Mouse (Mus musculus) ES-E14 (cell line): ENCODE data around the gene Mical2. TPM values are rescaled to one million over a fixed set of nuclear protein-coding genes. Genes with fewer than 3 reads are reported as not detected.

Source experiments
- DNase-seq: peaks from one replicate; pipeline ENCODE4 v3.0.0-alpha.2; 2013; ENCODE audit warnings: low read depth, low spot score
- H3K27ac ChIP-seq: 2 replicates; pipeline ENCODE4 v1.5.1; 2012; ENCODE audit warnings: low read depth, mild to moderate bottlenecking, low read length, moderate library complexity, mixed read lengths; ENCODE audit not compliant: poor library complexity, insufficient read depth, severe bottlenecking
- H3K36me3 ChIP-seq: 2 replicates; pipeline ENCODE4 v1.6.1; 2012; ENCODE audit warnings: mild to moderate bottlenecking, low read length, moderate library complexity, mixed read lengths; ENCODE audit not compliant: control insufficient read depth, poor library complexity, insufficient read depth, severe bottlenecking
- H3K4me1 ChIP-seq, 2 experiments: fragments of 150-350 bp in 1 of 2; sonication (generic) in 1 of 2; 2 replicates each; pipeline ENCODE4 v1.6.1; 2012; ENCODE audit warnings: low read length in 2 of 2, mild to moderate bottlenecking in 1 of 2, mixed read lengths in 1 of 2; ENCODE audit not compliant: control insufficient read depth in 2 of 2, insufficient read depth in 2 of 2, poor library complexity in 1 of 2
- H3K4me3 ChIP-seq, 2 experiments: fragments of 150-350 bp in 1 of 2; sonication (generic) in 1 of 2; 2 replicates each; pipeline ENCODE4 v1.5.1; 2012; ENCODE audit warnings: low read length in 2 of 2, low read depth in 1 of 2, mild to moderate bottlenecking in 1 of 2, mixed read lengths in 1 of 2; ENCODE audit not compliant: insufficient read depth in 1 of 2, poor library complexity in 1 of 2, severe bottlenecking in 1 of 2
- H3K9ac ChIP-seq: 2 replicates; pipeline ENCODE4 v1.6.1; 2012; ENCODE audit warnings: low read depth, mild to moderate bottlenecking, low read length, mixed read lengths; ENCODE audit not compliant: poor library complexity, insufficient read depth, severe bottlenecking
- H3K9me3 ChIP-seq: fragments of 150-350 bp; sonication (generic); 2 replicates; pipeline ENCODE4 v1.6.1; 2012; ENCODE audit warnings: low read depth, mild to moderate bottlenecking, low read length; ENCODE audit not compliant: control insufficient read depth, insufficient read depth
- CHD2 ChIP-seq: IDR thresholded peaks from 2 replicates; pipeline ENCODE4 v1.6.1; 2014; ENCODE audit warnings: mild to moderate bottlenecking, low read depth, low read length, inconsistent platforms
- HCFC1 ChIP-seq: IDR thresholded peaks from 2 replicates; pipeline ENCODE4 v1.6.1; 2012; ENCODE audit warnings: low read length, inconsistent platforms, borderline replicate concordance; ENCODE audit not compliant: insufficient read depth
- MAFK ChIP-seq: IDR thresholded peaks from 2 replicates; pipeline ENCODE4 v1.6.1; 2014; ENCODE audit warnings: mild to moderate bottlenecking, low read depth, low read length, inconsistent platforms; ENCODE audit not compliant: insufficient read depth
- ZC3H11A ChIP-seq: IDR thresholded peaks from 2 replicates; pipeline ENCODE4 v1.6.1; 2012; ENCODE audit warnings: low read depth, mild to moderate bottlenecking, inconsistent platforms, low read length, borderline replicate concordance
- ZNF384 ChIP-seq: IDR thresholded peaks from 2 replicates; pipeline ENCODE4 v1.6.1; 2012; ENCODE audit warnings: low read depth, low read length, inconsistent platforms
- in situ Hi-C, 2 experiments: fragments of 600-800 bp; cut with MboI; formaldehyde crosslinking; loops; one replicate each; pipeline ENCODE4 v1.15.1; 2025; ENCODE audit warnings: low sequenced_read_pairs in 2 of 2, inconsistent platforms in 1 of 2; ENCODE audit not compliant: unreplicated experiment in 2 of 2
- total RNA-seq: library from RNA; depleted of rRNA; stranded (reverse); fragments of 300-350 nt; gene quantifications from 2 replicates; pipeline ENCODE4 v1.2.3, GENCODE M21; 2012

Mical2 gene
- total RNA-seq, 1 experiment: 9.9 TPM

DNA sequence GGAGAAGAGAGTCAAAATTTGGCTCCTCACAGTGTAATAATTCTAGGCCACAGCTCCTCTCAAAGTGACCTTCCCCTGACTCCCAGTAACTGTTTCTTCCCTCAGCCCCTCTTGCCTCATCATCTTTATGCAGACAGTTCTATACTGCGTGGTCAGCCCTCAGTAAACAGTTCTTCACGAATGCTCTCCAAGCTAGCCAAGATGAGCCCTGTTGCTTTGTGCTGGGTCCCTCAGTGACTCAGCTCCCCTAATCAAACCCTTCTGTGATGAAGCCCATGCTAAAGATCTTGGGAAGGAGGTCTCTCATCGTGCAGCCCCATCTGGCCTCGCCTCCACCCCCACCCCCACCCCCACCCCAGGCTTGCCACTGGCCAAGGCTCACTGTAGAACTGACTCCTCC is 24.9 kb upstream of the Mical2 start:
- no peaks in the 10 kb centered on the region for H3K36me3 ChIP-seq
- DNase-seq: no peak
- no peak overlapping the region for H3K27ac ChIP-seq
- no peak overlapping the region for H3K9ac ChIP-seq
- H3K4me1 ChIP-seq: no peaks in the 10 kb centered on the region
- no peaks in the 10 kb centered on the region for H3K9me3 ChIP-seq
- H3K4me3 ChIP-seq: no peak overlapping the region
- in situ Hi-C loops: no loop called here
- TF ChIP-seq ZNF384: no peak
- no peak for TF ChIP-seq ZC3H11A
- no peak for TF ChIP-seq HCFC1
- no peak for TF ChIP-seq MAFK
- TF ChIP-seq CHD2: no peak

DNA sequence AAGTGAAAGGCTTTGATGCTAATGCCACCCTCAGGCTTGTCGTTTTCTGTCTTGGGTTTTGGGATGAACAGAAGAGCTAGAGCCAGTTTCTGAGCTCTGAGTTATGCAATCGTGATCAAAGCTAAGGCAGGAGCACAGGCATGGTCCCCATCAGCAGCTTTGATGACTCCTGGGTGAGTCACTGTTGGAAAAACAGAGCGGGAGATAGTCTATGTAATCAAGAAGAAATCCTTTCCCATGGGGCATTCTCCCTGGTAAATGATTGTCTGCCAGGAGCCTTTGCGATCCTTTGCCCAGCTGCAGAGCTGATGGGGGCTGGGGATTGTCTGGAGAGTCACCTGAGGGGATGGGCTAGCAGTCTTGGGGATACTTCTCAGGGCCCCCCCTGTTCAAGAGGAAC is 23.5 kb upstream of the Mical2 start:
- H3K27ac ChIP-seq: no peak overlapping the region
- DNase-seq: no peak
- no peak overlapping the region for H3K4me3 ChIP-seq
- in situ Hi-C loops: no loop called here
- no peak overlapping the region for H3K9ac ChIP-seq
- H3K9me3 ChIP-seq: no peaks in the 10 kb centered on the region
- no peaks in the 10 kb centered on the region for H3K4me1 ChIP-seq
- H3K36me3 ChIP-seq: no peaks in the 10 kb centered on the region
- no peak for TF ChIP-seq HCFC1
- no peak for TF ChIP-seq ZNF384
- no peak for TF ChIP-seq MAFK
- no peak for TF ChIP-seq CHD2
- no peak for TF ChIP-seq ZC3H11A

DNA sequence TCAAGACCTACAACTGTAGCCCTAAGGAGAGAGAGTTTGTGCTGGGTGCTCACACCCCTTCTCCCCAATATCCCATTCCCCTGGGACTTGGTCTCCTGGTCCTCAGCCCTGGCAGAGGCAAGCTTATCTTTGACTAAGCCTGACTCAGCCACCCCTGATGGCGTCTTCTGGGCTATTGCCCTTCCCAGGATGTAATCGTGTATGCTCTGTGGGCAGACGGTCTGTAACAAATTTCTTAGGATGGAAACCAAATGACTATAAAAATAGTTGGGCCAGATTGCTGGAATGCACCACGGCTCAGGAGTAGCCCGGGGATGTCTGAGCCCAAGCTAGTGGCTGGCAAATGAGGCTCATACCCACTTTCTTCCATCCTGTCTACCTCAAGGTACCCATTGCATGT is 22.8 kb upstream of the Mical2 start:
- Histone ChIP-seq H3K27ac (no peak overlapping the region), H3K9me3 (no peaks in the 10 kb centered on the region), H3K36me3 (no peaks in the 10 kb centered on the region), H3K4me1 (no peaks in the 10 kb centered on the region), H3K4me3 (no peak overlapping the region), H3K9ac (no peak overlapping the region)
- in situ Hi-C loops: no loop called here
- no peak for DNase-seq
- TF ChIP-seq HCFC1 (no peak), CHD2 (no peak), ZNF384 (no peak), ZC3H11A (no peak), MAFK (no peak)

DNA sequence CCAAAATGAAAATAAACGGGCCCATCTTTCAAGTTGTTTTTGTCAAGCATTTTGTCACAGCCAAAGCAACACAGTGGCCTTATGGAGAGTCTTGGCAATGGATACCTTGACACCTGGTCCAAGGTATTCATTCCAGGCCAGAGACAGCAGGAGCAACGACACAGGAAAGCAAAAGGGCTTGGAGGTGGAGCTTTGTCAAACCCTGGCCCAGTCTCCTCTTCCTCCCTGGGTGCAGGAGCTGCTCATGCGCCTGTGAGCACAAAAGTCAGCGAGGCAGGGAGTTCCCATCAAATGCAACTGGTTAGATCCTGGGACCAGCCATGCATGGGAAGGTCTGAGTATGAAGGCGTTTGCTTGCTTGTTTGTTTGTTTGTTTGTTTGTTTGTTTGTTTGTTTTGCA is 21.7 kb upstream of the Mical2 start:
- H3K9ac ChIP-seq: no peak overlapping the region
- no peaks in the 10 kb centered on the region for H3K36me3 ChIP-seq
- DNase-seq: no peak
- no peaks in the 10 kb centered on the region for H3K4me1 ChIP-seq
- H3K27ac ChIP-seq: no peak overlapping the region
- H3K9me3 ChIP-seq: no peaks in the 10 kb centered on the region
- H3K4me3 ChIP-seq: no peak overlapping the region
- TF ChIP-seq CHD2 (no peak), ZNF384 (no peak), HCFC1 (no peak), ZC3H11A (no peak), MAFK (no peak)
- in situ Hi-C loops: no loop called here

DNA sequence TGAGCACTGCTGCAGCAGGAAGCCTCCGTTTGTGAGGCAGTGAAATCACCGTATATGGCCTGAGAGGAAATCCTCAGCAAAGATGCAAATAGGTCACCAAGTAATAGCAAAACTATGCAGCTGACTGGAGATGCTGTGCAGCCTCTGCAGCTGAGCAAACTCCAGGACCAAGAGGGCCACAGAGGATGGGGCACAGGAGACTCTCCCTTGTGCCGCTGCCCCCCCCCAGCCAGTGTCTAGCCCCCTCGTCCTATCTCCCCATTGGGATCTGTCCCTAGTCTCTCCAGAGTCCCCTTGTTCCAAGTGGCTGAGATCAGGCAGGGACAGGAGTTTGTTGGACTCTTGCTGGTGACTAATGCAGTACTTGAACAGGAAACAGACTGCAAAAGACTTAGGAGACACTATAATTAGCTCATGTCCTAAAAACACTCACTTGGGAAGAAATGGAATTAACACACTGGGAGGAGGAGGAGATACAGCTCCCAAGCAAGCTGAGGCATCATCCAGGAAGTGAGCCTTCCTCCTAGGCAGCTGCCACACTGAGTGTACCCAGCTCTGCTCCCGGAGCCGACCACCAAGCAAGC is 21.2 kb upstream of the Mical2 start:
- Histone ChIP-seq H3K27ac (no peak overlapping the region), H3K4me1 (no peaks in the 10 kb centered on the region), H3K9ac (no peak overlapping the region), H3K36me3 (no peaks in the 10 kb centered on the region), H3K4me3 (no peak overlapping the region), H3K9me3 (no peaks in the 10 kb centered on the region)
- in situ Hi-C loops: no loop called here
- TF ChIP-seq ZC3H11A: no peak
- DNase-seq: no peak
